Mouse (Mus musculus) right cerebral cortex, postnatal 36 days (tissue): Measurements from ENCODE around the gene Utp14a.
"Not testable (repeated sequence)": the region's sequence is repeated elsewhere in the genome, so short reads cannot be mapped to it uniquely, and the experiment has no call there.

Experiments
- DNase-seq, 2 experiments: peaks; one replicate each; pipeline ENCODE4 v3.0.0; 2022; ENCODE audit warnings: low spot score in 2 of 2, mixed read lengths in 1 of 2

The Utp14a gene

DNA sequence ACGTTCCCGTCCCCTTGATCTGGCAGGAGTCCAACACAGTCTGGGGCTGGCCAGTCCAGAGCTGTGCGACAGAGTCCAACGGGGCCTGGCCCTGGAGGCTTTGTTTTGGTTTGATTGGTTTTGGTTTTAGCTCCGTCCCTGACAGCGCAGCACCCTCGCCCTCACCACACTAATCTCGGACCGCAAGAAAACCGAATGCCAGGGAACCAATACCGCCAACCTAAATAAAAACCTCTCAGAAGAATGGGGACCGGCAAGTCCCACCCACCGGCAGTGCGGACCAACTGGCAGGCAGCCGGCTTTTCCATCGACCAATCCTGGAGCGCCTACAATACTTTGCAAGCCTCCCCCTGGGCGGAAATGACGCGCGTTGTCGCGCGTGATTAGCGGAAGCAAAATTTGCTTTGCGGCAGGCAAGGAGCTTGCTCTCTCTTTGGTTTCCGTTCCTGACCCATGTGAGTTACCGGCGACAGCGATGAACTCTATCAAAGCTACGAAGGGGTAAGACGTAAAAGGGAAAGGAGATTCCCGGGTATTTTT lies at the start of gene Utp14a:
Gene Utp14a, plus strand, starts transcription at position 395 of the 540 bp plus-strand sequence.
- DNase-seq, result peak; percentile 93 to 94

- DNase-seq, result no peak
These were observed 48.7 kb upstream of the Utp14a start for GRCm38 (mm10) chrX:48207761-48208487.

DNA sequence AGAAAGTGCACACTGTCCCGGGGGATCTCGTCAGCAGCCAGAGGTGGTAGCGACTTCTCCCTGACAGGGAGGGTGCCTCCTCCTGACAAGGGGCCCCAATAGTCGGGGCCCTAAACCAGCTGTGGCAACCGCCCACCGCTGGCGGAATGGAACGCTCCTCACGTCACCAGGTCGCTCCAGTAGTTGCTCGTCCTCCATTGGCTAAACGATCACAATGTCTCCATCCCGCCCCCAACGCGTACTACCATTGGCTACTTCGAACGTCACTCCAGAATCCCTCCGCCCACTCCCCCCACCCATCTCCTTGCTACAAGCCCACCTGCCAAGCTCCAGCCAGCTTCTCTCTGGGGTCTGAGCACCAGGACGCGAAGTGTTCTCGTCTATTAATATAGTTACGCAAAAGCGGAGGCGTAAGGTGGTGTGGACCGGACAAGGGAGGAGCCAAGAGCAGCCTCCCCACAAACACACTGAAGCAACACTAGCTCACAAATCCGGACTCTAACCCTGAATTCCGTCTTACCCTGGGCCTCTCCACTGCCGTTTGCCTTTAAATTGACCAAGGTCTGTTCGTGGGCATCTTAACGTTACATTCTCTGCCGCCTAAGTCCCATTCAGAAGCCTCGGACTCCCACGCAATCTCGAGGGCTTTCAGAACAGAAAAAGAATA lies 48.0 kb upstream of the Utp14a start, which contains the start of gene Zdhhc9:
Gene Zdhhc9, minus strand, starts transcription at position 360 of the 667 bp plus-strand sequence.
- DNase-seq, result peak; percentile 80 to 87

- DNase-seq, result not testable (repeated sequence)
These were observed 46.9 kb upstream of the Utp14a start for GRCm38 (mm10) chrX:48209746-48210145.

DNA sequence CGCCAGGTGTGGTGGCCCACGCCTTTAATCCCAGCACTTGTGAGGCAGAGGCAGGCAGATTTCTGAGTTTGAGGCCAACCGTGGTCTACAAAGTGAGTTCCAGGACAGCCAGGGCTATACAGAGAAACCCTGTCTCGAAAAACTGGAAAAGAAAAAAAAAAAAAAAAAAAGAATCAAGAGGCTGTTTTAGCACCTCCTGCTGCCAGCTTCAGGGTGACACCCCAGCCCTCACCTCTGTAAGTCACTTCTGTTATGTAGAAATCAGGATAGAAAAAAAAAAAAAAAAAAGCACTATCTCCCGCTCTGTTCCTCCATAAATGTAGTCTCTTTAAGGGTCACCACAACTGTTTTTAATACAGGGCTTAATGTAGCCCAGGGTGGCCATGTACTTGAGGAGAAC lies 37.2 kb upstream of the Utp14a start:
- DNase-seq, result no peak

DNA sequence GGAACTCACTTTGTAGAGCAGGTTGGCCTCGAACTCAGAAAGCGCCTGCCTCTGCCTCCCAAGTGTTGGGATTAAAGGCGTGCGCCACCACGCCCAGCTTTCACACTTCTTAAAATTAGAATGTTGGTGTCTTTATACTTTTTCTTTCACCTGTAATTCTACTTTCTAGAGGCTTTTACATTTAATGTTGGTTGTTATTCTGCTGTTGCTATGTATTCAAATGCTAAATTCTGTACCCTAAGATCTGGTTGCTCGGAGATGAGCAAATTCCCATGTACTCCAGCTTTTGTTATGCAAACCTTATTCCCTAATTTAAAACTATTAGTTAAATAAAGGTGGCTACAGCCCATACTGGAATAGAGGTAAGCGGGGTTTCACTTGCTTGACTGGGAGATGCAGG lies 34.0 kb upstream of the Utp14a start:
- no peak for DNase-seq

DNA sequence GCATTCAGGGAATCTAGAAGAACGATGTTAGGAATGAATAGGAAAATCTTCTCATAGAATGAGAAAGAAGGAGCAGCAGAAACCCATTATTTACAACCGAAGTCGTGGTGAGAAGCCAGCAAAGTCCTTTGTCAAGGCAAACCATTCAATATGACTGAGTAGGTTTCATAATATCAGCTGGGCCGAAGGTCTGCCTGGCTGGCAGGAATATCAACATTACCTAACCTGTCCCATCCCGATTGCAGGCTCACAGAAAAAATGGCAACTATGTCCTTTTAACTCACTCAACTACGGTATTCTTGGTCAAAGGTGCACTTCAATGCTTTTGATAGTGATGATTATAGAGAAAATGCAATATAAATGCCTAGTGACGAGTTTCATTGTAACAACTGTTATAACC lies 30.4 kb upstream of the Utp14a start:
- no peak for DNase-seq

DNA sequence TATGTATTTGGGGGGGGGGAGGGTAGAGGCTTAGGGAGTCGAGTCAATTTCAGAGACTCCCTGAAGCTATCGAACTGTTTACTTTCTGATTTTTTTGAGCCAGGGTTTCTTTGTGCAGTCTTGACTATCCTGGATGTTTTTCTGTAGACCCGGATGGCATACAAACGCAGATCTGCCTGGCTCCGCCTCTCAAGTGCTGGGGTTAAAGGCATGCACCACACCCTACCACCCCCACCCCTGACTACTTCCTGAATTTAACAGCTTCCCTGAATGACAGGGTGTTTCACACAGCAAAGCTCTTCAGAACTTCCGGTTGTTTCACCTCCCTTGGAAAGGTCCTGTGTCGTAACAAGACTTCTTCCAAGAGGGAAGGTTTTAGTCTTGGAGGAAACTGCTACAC lies 22.2 kb upstream of the Utp14a start:
- no peak for DNase-seq

GRCm38 (mm10) chrX:48255830-48256428 lies 733 bp upstream of the Utp14a start:
- no peak for DNase-seq

- no peak for DNase-seq
These were observed 349 bp downstream of the Utp14a start for GRCm38 (mm10) chrX:48257011-48257410.

GRCm38 (mm10) chrX:48271671-48272070 lies 15.0 kb downstream of the Utp14a start:
- no peak for DNase-seq

- DNase-seq, result no peak
These were observed 18.0 kb downstream of the Utp14a start for GRCm38 (mm10) chrX:48274634-48275033.

GRCm38 (mm10) chrX:48278103-48278502 lies 21.4 kb downstream of the Utp14a start:
- DNase-seq, result no peak

DNA sequence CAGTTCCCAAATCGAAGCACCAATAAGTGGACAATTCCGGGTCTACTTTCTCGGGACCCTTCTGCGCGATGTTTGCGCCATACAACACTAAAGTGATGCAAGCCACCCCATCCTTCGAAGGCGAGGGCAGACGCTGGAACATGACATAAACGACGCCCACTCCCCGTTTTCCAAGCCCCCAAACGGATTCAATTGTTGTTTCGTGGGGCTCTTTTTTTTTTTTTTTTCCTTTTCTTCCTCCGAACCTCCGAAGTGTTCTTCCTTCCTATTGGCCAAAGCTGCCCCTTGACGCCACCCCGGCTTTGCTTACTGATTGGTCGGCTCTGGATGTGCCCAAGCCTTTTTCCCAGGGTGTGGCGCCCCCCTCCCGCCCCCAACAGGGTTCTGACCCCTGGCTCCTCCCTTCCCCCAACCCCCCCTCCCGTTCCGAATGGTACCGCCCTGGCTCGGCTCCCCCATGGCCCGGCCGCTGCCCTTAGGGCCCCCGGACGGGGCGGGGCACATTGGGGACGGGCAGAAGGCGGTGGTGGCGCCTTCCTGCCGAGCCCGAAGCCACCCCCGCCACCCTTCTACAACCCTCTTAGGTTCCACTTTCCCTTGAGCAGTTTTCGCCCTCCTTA lies 27.8 kb downstream of the Utp14a start:
- peak; percentile 64 to 78 for DNase-seq

DNA sequence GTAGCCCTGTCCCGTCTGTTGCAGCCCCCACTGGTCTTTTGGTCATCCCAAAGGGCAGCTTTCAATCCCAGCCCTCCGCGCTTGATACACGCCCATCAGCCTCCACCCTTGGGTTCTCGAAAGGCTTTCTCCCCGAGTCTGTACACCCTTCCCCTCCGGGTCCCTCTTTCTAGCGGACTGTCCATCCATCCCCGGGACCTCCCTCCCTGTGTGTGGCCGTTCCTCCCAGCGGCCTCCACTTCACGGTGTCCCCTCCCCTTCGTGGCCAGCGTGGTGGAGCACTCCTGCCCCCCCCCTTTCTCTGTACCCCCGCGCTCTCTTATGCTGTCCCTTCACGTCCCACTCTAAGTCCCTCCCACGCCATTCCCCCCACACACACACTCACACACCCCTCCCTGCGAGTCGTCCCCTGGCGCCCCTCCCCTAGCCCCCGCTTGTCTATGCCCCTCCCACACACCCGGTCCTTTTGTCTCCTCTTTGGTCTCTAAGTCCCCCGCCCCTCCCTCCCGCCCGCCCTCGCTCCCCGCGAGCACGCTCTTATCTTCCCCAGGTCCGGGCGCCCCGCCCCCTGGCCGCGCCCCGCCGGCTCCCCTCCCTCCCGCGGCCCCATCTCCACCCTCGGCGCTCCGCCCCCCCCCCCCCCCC lies 28.5 kb downstream of the Utp14a start:
- peak; percentile 26 to 28 for DNase-seq

DNA sequence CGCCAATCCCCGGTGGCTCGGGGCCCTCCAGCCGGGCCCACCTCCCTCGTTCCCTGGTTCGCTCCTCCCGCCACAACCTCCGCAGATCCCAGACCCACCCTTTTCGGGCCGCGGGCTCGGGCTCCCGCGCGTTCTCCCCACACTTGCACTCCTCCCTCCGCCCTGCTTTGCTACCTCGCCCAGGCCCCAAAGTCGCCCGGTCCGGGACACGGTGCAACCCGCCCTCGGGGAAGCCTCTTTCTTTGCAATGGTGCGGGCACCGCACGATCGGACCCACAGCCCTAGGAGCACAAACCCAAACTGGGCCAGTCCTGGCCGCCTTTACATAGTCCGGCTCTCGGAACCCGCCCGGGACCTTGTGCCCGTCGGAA lies 29.0 kb downstream of the Utp14a start:
- peak; percentile 2 to 5 for DNase-seq

- DNase-seq, result no peak
These were observed 29.8 kb downstream of the Utp14a start for GRCm38 (mm10) chrX:48286488-48286887.

DNA sequence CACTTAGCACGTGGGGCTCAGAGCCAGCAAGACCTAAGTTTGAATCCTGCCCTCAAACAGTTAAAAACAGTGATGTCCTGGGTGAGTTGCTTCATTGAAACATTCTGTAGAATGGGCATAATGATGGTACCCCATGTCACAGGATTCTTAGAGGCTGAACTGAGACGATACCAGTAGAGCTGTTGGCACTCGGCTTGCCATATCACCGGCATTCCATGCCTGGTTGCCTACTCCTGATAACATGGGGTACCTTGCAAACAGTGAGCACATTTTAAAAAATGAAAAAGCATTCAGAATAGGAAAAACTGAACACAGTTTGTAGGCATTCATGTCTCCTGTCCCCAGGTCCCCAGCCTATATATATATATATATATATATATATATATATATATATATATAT lies 31.3 kb downstream of the Utp14a start:
- no peak for DNase-seq

DNA sequence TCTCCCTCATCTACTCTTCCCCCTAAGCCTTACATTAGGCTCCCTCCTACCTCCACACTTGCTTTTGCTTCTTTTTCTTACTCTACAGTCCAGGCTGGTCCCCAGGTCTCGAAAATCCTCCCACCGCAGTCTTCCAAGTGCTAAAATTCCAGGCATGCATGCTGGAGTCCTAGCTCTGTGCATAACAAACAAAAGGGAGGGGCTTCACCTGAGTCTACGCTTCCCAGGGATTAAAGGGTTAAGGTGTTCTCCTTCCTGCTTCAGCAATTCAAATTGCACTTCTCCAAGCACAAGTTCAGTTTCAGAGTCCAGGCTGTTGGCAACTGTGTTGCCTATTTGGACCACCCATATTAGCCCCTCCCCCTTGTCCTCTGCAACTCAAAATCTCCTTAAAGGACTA lies 34.8 kb downstream of the Utp14a start:
- no peak for DNase-seq

- no peak for DNase-seq
These were observed 48.7 kb downstream of the Utp14a start for GRCm38 (mm10) chrX:48305356-48305755.

GRCm38 (mm10) chrX:48310706-48311517 lies 54.2 kb downstream of the Utp14a start:
- DNase-seq, result no peak
